Mouse (Mus musculus) lung, adult 2 months (tissue): ENCODE results near the gene Vipas39.

Source experiments
- CTCF ChIP-seq: fragments of 200-500 bp; IDR thresholded peaks from 2 replicates; pipeline ENCODE4 v1.5.1; 2011; ENCODE audit warnings: mild to moderate bottlenecking, low read length, control low read depth; ENCODE audit not compliant: insufficient read depth
- POLR2A ChIP-seq: fragments of 200-500 bp; IDR thresholded peaks from 2 replicates; pipeline ENCODE4 v1.6.1; 2011; ENCODE audit warnings: low read depth, mild to moderate bottlenecking, control low read depth, low read length, borderline replicate concordance; ENCODE audit errors: extremely low read depth

GRCm38 (mm10) chr12:87219362-87219761, 46.7 kb downstream of the Vipas39 start:
- TF ChIP-seq POLR2A (no peak), CTCF (no peak)
